Mouse (Mus musculus): ENCODE data around the gene Prpf40b.

Prpf40b gene

GRCm38 (mm10) chr15:99333676-99334065 lies 38.8 kb downstream of the Prpf40b start:
- peak; percentile 83 for DNase-seq

GRCm38 (mm10) chr15:99334500-99334899 lies 39.6 kb downstream of the Prpf40b start:
- DNase-seq: peak; percentile 66

GRCm38 (mm10) chr15:99335801-99336320 lies 41.0 kb downstream of the Prpf40b start:
- no peak for DNase-seq

GRCm38 (mm10) chr15:99338916-99339315 lies 44.0 kb downstream of the Prpf40b start:
- no peak for DNase-seq

- no peak for DNase-seq
Observed at GRCm38 (mm10) chr15:99339669-99340068, 44.8 kb downstream of the Prpf40b start.

- DNase-seq: peak; percentile 35
Observed at GRCm38 (mm10) chr15:99341102-99341501, 46.2 kb downstream of the Prpf40b start.

GRCm38 (mm10) chr15:99342194-99342981 lies 47.5 kb downstream of the Prpf40b start:
- DNase-seq: no peak

GRCm38 (mm10) chr15:99343414-99344147 lies 48.7 kb downstream of the Prpf40b start:
- DNase-seq: peak; percentile 79

GRCm38 (mm10) chr15:99344148-99344870 lies 49.4 kb downstream of the Prpf40b start:
- DNase-seq: peak; percentile 65

GRCm38 (mm10) chr15:99344961-99345360 lies 50.1 kb downstream of the Prpf40b start:
- DNase-seq: peak; percentile 64

- no peak for DNase-seq
Observed at GRCm38 (mm10) chr15:99351610-99352009, 56.7 kb downstream of the Prpf40b start.

GRCm38 (mm10) chr15:99352306-99352705 lies 57.4 kb downstream of the Prpf40b start:
- DNase-seq: no peak

- DNase-seq: no peak
Observed at GRCm38 (mm10) chr15:99355660-99356059, 60.8 kb downstream of the Prpf40b start.

- DNase-seq: no peak
Observed at GRCm38 (mm10) chr15:99356462-99356861, 61.6 kb downstream of the Prpf40b start.

GRCm38 (mm10) chr15:99358952-99359351 lies 64.1 kb downstream of the Prpf40b start:
- no peak for DNase-seq

GRCm38 (mm10) chr15:99364022-99364530 lies 69.2 kb downstream of the Prpf40b start:
- DNase-seq: no peak

- DNase-seq: no peak
Observed at GRCm38 (mm10) chr15:99364921-99365320, 70.0 kb downstream of the Prpf40b start.

Data from lung, postnatal 10 days (tissue).